Mouse (Mus musculus): ENCODE measurements around the gene Acp6.

DNA sequence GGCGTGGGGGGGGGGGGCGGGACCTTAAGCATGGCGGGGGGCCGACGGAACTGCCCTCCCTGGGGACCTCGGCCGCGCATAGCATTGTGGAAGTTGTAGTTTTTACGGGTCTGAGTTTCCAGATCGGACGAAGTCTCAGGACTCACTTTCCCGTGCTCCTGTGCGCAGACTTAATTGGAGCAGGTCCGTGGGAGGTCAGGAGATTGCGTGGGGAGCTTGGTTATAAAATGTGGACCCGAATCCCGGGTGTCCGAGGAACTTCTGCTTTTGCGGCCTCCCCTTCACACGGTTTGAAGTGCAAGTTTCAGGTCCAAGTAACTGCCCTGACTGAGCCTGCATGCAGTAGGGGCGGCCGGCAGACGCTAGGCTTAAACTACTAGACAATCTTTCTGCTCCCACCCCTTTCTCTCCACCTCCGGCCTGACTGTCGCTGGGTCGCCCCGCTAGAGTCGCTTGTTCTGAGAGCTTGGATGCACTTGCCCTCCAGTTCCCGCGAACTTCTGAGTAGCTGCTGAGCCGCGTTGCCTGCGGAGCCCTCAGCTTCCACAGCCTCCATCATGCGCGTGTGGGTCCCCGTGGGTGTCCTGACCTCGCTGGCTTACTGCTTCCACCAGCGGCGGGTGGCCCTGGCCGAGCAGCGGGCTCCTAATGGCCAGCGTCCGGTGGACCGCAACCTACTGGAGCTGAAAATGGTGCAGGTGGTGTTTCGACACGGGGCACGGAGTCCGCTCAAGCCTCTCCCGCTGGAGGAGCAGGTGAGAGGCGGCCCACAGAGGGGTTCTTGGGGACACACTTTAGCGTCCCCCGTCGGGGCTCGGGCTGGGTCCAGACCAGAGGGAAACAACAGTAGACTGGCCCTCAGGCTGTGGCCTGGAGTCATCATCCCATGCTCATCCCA is at the start of gene Acp6:
- TF ChIP-seq POLR2A (IDR thresholded peaks at IDR 0.05; ENCODE audit: insufficient read length, low read depth) (peak; percentile 25), E2F4 (IDR thresholded peaks at IDR 0.05; ENCODE audit: insufficient read depth) (no peak), MAX (IDR thresholded peaks at IDR 0.05; ENCODE audit: low read depth) (no peak), TCF3 (IDR thresholded peaks at IDR 0.05; ENCODE audit: insufficient read length, low read depth) (no peak), SRF (IDR thresholded peaks at IDR 0.05; ENCODE audit: control insufficient read depth, insufficient read length, low read depth) (no peak), REST (IDR thresholded peaks at IDR 0.05; ENCODE audit: insufficient read depth, insufficient read length) (no peak), TCF12 (IDR thresholded peaks at IDR 0.05; ENCODE audit: insufficient read depth, poor library complexity, severe bottlenecking) (no peak), MYOD1 (IDR thresholded peaks at IDR 0.05; ENCODE audit: control insufficient read depth in 1 of 3, insufficient read length in 2 of 3, low read depth in 2 of 3) (no peak), USF1 (IDR thresholded peaks at IDR 0.05; ENCODE audit: low read depth) (no peak), MYOG (IDR thresholded peaks at IDR 0.05; ENCODE audit: control insufficient read depth in 1 of 3, insufficient read depth in 1 of 3, insufficient read length in 2 of 3, low read depth in 2 of 3) (peak in 1 of 3 experiments; percentile 15), POLR2AphosphoS2 (IDR thresholded peaks at IDR 0.05; ENCODE audit: insufficient read length, low read depth) (no peak), CEBPB (IDR thresholded peaks at IDR 0.05; ENCODE audit: insufficient read depth, poor library complexity, severe bottlenecking) (no peak)

Data from myocyte (in vitro differentiated cells).